Mouse (Mus musculus) ovary, postnatal 36 days (tissue): ENCODE results near the gene Kcnk13.
"Not testable (repeated sequence)": the region's sequence is repeated elsewhere in the genome, so short reads cannot be mapped to it uniquely, and the experiment has no call there.

Experiments used
- DNase-seq: peaks from one replicate; pipeline ENCODE4 v3.0.0; 2022; ENCODE audit warnings: low spot score, mixed read lengths

The Kcnk13 gene

GRCm38 (mm10) chr12:99965203-99966115, 1.2 kb downstream of the Kcnk13 start:
- peak; percentile 48 for DNase-seq

DNA sequence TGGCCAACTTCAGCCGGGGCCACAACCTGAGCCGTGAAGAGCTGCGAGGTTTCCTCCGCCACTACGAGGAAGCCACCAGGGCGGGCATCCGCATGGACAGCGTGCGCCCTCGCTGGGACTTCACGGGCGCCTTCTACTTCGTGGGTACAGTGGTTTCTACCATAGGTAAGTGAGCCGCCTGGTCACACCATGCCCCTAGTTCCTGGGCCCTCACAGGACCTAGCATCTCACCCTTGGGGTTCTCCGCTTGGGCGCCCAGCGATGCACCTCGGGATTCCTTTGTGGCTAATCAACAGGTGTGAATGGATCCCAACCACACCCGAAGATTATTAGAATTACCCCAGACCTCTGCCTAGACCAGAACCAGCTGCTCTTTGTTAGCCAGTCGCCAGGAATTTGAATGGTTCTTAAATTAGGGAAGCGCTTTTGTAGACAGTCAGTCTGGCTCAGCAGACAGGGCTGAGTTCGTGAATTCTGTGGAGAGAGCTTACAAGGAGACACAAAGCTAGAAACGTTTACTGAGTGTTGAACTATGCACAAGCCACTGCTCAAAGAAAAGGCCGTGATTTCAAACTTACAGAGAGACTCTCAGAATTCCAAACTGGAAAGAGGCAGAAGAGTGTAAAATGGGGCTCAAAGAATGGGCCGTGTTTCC, 1.9 kb downstream of the Kcnk13 start:
- DNase-seq, result no peak

GRCm38 (mm10) chr12:99966881-99967363, 2.6 kb downstream of the Kcnk13 start:
- no peak for DNase-seq

DNA sequence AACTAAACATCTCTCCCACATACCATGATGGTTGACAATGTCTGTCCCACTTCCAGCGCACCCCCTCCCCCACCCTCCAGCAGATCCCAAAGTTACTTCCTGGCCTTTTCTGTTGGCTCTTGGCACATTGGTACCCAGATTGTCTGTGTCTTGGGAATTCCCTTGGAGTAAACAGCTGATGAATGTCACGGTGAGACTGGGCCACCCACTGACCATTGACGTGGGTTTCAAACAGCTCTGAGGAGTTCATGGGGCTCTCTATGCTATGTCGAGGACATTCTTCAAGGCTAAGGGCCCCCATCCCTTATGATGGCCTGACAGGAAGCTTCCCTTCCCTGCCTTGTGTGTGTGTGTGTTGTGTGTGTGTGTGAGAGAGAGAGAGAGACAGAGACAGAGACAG, 5.6 kb downstream of the Kcnk13 start:
- DNase-seq, result no peak

- DNase-seq, result not testable (repeated sequence)
Observed at GRCm38 (mm10) chr12:99971205-99971894, 7.1 kb downstream of the Kcnk13 start.

GRCm38 (mm10) chr12:99972825-99973224, 8.5 kb downstream of the Kcnk13 start:
- DNase-seq, result no peak

DNA sequence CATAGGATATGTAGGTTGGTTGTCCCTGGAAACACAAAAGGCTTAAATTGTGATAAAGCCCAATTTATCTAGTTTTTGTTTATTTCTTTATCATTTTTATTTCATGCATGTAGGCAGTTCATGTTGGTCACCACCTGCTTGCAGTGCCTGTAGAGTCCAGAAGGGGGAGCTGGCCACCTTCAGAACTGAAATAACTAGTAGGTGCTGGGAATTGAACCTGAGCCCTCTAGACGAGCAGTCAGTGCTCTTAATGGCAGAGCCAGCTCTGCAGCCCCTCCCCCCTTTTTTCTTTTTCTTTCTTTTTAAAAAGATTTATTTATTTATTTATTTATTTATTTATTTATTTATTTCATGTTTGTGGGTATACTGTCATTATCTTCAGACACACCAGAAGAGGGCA, 9.4 kb downstream of the Kcnk13 start:
- DNase-seq, result no peak

DNA sequence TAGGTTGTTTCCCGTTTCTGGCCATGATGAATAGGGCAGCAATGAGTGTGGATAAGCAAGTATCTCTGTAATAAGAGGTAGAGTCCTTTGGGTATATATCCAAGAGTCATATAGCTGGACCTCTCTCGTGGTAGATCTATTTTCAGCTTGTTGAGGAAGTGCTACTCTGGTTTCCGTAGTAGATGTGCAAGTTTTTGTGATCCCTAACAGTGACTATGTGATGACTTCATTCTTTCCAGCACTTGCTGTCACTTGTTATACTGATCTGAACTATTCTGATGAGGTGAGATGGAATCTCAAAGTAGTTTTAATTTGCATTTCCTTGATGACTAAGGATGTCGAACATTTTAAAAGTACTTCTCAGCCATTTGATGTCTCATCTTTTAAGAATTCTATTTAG, 15.2 kb downstream of the Kcnk13 start:
- DNase-seq, result no peak

GRCm38 (mm10) chr12:99986797-99987196, 22.5 kb downstream of the Kcnk13 start:
- DNase-seq, result no peak

GRCm38 (mm10) chr12:99988144-99988543, 23.8 kb downstream of the Kcnk13 start:
- no peak for DNase-seq

DNA sequence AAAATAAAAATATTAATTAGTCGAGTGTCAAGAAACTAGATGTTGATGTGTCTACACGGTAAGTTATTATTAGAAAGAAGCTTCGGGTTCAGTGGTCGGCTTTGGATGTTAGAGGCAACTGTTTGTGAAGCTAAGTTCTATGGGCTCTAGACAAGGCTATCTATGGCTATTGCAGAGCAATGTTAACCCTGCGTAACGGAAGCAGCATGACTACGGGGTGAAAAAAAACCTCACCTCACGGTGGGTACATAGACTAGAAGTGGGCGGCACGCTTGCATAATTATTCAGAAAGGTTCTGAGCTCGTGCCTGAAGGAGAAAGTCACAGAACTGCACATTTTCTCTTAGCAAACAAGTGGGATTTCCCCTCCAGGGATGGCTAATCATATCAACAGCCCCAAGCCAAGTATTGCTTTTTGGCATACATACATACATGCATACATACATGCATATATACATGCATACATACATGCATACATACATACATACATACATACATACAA, 28.1 kb downstream of the Kcnk13 start:
- no peak for DNase-seq

GRCm38 (mm10) chr12:99993146-99993890, 29.0 kb downstream of the Kcnk13 start:
- no peak for DNase-seq

- no peak for DNase-seq
Observed at GRCm38 (mm10) chr12:99995951-99996350, 31.7 kb downstream of the Kcnk13 start.

GRCm38 (mm10) chr12:99999726-100000125, 35.4 kb downstream of the Kcnk13 start:
- no peak for DNase-seq

- DNase-seq, result no peak
Observed at GRCm38 (mm10) chr12:100000381-100000780, 36.1 kb downstream of the Kcnk13 start.

GRCm38 (mm10) chr12:100001246-100001645, 36.9 kb downstream of the Kcnk13 start:
- no peak for DNase-seq

GRCm38 (mm10) chr12:100001910-100002309, 37.6 kb downstream of the Kcnk13 start:
- no peak for DNase-seq

GRCm38 (mm10) chr12:100002914-100003587, 38.8 kb downstream of the Kcnk13 start:
- DNase-seq, result no peak

DNA sequence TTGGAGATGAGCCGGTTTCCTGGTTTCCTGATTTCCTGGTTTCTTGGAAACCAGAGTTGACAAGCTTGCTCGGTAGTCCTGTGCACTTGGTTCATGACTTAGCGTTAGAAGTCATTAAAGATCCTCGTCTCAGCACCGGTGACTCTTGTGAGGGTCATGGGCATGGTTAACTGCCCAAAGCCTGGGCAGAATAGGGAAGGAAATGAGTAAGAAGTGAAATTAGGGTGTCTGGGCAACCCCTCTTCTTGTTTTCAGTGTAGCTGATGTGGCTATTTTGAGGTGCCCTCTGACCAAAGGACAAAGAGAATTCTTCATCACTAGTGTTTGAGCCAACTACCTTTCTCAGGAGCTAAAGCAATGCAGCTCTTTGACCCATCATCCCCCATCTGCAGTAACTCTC, 41.0 kb downstream of the Kcnk13 start:
- DNase-seq, result no peak

- DNase-seq, result no peak
Observed at GRCm38 (mm10) chr12:100006681-100007080, 42.4 kb downstream of the Kcnk13 start.

DNA sequence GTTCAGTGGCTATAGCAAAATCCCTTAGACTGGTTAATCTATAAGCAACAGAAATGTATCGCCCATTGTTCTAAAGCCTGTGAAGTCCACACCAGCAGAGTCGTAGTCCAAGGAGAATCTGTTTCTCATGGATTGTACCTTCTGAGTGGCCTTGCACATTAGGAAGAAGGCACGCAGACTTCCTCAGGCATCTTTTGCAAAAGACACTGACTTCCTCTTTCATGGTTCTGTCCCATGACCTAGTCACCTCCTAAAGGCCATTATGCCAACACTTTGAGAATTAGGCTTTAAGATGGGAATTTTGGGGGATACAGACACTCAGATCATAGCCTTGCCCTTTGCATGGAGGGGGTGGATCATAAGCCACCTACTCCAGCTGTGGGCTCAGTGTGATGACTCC, 48.5 kb downstream of the Kcnk13 start:
- no peak for DNase-seq
